26 mouse cellular contexts compared by ENCODE assay signal in the genomic region with DNA sequence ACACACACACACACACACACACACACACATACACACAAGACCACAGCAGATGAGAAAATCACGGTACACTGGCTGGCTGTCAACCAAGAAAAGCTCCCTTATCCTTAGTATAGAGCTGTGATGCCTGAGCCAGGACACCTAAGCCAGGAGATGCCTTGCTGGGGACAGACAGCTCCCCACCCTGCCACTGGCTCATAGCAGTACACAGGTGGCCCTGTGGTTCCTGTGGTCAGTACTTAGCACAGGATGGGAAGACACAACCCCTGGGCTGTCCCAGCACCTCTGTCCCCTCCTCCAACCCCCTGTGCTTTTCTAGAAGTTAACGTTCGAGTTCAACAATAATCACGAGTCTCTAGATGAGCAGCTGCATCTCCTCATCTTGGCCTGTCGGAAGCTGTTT. TPM values are rescaled to one million over a fixed set of nuclear protein-coding genes. Genes with fewer than 3 reads are reported as not detected.
"Had no signal": no experiment of that assay in that cellular context is flagged by ENCODE, and none has a peak within 500 bp of the region (broad histone marks: within the 10 kb centered on the region; RNA-seq: fewer than 3 reads in every experiment).

No protein-coding gene starts in this region.

- H3K27ac ChIP-seq: midbrain, embryonic 10.5 days; midbrain, embryonic 13.5 days; neural tube, embryonic 13.5 days; neural tube, embryonic 15.5 days had no signal

- H3K36me3 ChIP-seq: midbrain, embryonic 10.5 days; midbrain, embryonic 13.5 days; neural tube, embryonic 13.5 days; neural tube, embryonic 15.5 days had no signal

- H3K4me2 ChIP-seq: lung, embryonic 14.5 days; midbrain, embryonic 13.5 days; neural tube, embryonic 13.5 days; neural tube, embryonic 15.5 days had no signal

- H3K4me3 ChIP-seq: midbrain, embryonic 10.5 days; midbrain, embryonic 13.5 days; myocyte; neural tube, embryonic 13.5 days; neural tube, embryonic 15.5 days had no signal

- DNase-seq: lung, adult 18-20 months; lung, embryonic 14.5 days; lung, postnatal 10 days; lung, postnatal 4 days; retina, postnatal 1 day; right cerebral cortex, adult 18-20 months; right cerebral cortex, postnatal 25 days; right cerebral cortex, postnatal 4 days; spleen, adult 18-20 months; thymus, adult 2 months; thymus, postnatal 25 days; thymus, postnatal 4 days had no signal

- H3K9ac ChIP-seq: lung, embryonic 14.5 days; midbrain, embryonic 13.5 days; neural tube, embryonic 13.5 days; neural tube, embryonic 15.5 days had no signal

- H3K9me3 ChIP-seq: midbrain, embryonic 10.5 days; midbrain, embryonic 13.5 days; neural tube, embryonic 13.5 days; neural tube, embryonic 15.5 days had no signal

RNA-seq across cellular contexts. Expression of a gene that starts 3.8 kb away (rescaled TPM):
- total RNA-seq: megakaryocyte-erythroid progenitor cell, adult 5-6 weeks had no signal
- polyA plus RNA-seq: liver, embryonic 16.5 days; lung, embryonic 14.5 days; lung, embryonic 16.5 days; midbrain, embryonic 10.5 days; midbrain, embryonic 13.5 days; midbrain, embryonic 16.5 days; neural tube, embryonic 11.5 days; neural tube, embryonic 13.5 days; neural tube, embryonic 15.5 days; small intestine, adult 2 months; stomach, embryonic 14.5 days; stomach, embryonic 16.5 days had no signal

RNA-seq across cellular contexts. Expression of a gene that starts 44.2 kb away (rescaled TPM):
- total RNA-seq: megakaryocyte, adult 5-6 weeks; megakaryocyte-erythroid progenitor cell, adult 5-6 weeks had no signal
- polyA plus RNA-seq: liver, embryonic 16.5 days; myocyte; small intestine, adult 2 months had no signal

RNA-seq across cellular contexts. Expression of a gene that starts 51.0 kb away (rescaled TPM):
- total RNA-seq: megakaryocyte, adult 5-6 weeks; megakaryocyte-erythroid progenitor cell, adult 5-6 weeks had no signal
- polyA plus RNA-seq: liver, embryonic 16.5 days; lung, embryonic 14.5 days; small intestine, adult 2 months had no signal
